Mouse (Mus musculus): ENCODE results near the gene Gm28051. TPM values are rescaled to one million over a fixed set of nuclear protein-coding genes. Genes with fewer than 3 reads are reported as not detected.

Gm28051 gene
- polyA plus RNA-seq, 1 experiment from 2014 or later = not detected

DNA sequence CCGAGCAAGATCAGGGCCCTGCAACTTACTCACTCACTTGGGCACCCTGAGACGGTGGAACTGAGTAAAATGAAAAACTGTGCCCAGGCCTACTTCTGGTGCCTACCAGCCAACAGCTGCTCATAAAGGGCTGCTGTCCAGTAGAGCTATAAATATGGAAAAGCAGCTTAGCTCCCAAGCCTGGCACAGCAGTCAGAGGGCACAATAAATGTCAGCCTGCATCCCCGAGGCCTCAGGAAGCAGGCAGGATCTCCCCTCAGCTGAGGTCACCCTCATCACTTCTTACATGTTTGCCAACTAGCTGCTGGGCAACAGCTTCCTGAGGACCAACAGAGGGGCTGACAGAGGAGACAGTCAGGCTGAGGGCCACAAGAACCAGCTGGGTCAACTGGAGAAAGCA is 80.5 kb downstream of the Gm28051 start:
- Histone ChIP-seq H3K27me3 (no peaks in the 10 kb centered on the region), H3K4me1 (peaks cover 32% of the 10 kb centered on the region), H3K27ac (no peak overlapping the region), H3K9me3 (replicated peaks) (no peaks in the 10 kb centered on the region), H3K9ac (no peak overlapping the region), H3K4me2 (no peak overlapping the region), H3K36me3 (ENCODE audit: poor library complexity, severe bottlenecking) (peaks cover 15% of the 10 kb centered on the region), H3K4me3 (no peak overlapping the region)
- no peak for ATAC-seq
- whole genome bisulfite sequencing = 84% methylated on average over 3 of the region's 3 CpGs

DNA sequence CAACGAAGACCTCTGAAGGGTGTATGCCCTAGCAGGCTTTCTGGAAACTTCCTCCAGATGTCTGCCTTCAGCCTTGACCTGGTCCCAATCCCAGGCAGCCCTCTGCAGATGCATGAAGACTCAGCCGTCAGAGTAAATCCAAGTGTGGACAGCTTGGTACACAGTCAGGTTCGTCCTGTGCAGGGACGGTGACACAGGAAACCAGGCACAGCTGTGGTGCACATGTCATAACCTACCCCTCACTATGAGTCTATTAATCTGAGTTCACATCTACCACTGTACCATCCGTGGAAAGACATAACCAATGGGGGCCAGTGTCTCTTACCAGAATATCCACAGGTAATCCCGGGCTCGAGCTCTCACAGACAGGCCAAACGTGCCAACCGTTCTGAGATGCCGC is 83.0 kb downstream of the Gm28051 start:
- Histone ChIP-seq H3K27ac (no peak overlapping the region), H3K4me2 (no peak overlapping the region), H3K4me3 (no peak overlapping the region), H3K36me3 (ENCODE audit: poor library complexity, severe bottlenecking) (peaks cover 18% of the 10 kb centered on the region), H3K9me3 (replicated peaks) (no peaks in the 10 kb centered on the region), H3K4me1 (peaks cover 41% of the 10 kb centered on the region), H3K27me3 (no peaks in the 10 kb centered on the region), H3K9ac (no peak overlapping the region)
- 90% methylated on average over 10 of the region's 10 CpGs for WGBS
- no peak for ATAC-seq

DNA sequence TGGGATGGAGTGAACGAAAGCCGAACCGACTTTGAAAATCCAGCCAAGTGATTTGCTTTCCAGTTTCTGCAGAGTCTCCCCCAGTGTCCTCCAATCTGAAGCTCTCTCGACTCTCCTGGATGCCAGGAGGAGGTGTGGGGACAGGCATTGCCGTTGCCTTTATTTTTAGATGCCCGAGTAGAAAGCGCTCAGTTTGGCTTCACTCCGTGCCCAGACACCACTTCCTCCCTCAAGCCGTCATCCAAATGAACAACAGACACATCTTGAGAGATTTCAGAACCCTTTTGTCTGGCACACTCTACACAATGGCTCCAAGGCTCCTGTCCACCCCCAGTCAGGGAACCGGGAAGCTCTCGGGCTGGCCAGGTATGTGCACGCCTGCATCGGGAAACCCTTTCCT is 83.4 kb downstream of the Gm28051 start:
- Histone ChIP-seq H3K4me1 (peaks cover 36% of the 10 kb centered on the region), H3K27ac (no peak overlapping the region), H3K36me3 (ENCODE audit: poor library complexity, severe bottlenecking) (peaks cover 18% of the 10 kb centered on the region), H3K4me2 (no peak overlapping the region), H3K9me3 (replicated peaks) (no peaks in the 10 kb centered on the region), H3K4me3 (no peak overlapping the region), H3K9ac (no peak overlapping the region), H3K27me3 (no peaks in the 10 kb centered on the region)
- 93% methylated on average over 13 of the region's 13 CpGs for WGBS
- ATAC-seq = no peak

DNA sequence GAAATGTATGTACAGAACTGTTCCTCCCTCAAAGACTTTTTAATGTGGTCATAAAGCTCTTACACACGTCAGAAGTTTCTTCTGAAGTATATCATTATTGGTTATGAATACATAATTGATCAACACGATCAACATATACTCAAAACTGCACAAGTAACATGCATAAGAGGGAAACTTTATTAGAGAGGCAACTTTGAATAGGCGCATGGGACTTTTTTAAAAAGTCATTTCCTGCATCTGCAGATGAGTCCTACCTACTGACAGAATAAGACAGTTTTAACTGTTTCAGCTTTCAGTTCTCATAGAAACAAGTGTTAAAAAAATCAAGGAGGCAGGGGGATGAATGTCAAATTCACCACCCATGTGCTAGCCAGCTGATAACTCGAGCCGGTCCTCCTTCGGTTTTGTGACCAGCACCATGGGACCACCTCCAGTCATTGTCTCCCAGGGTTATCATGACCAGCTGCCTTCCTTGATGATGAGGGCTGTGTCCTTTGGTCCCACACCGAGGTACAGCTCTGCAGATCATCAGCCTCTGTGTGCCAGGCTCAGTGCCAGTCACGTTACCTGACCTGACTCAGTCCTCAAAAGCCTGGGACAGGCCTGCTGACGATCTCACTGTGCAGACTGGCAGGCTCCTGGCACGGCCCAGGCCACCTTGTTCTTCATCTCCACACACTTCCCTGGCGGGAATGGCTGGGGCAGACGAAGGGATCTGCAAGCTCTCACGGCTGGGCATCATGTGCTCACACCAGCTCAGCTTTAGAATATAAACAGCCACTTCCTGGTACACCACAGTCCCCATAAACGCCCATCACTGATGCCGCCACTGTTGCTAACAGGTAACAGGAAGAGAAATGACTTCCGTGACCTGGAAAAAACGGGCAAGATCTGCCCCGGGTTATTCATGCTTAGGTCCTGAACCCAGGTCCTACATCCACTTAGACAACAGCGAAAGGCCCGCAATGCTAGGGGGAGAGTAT is 84.4 kb downstream of the Gm28051 start:
- Histone ChIP-seq H3K36me3 (ENCODE audit: poor library complexity, severe bottlenecking) (peaks cover 18% of the 10 kb centered on the region), H3K9ac (no peak overlapping the region), H3K4me1 (peaks cover 27% of the 10 kb centered on the region), H3K27me3 (no peaks in the 10 kb centered on the region), H3K4me3 (no peak overlapping the region), H3K4me2 (no peak overlapping the region), H3K27ac (no peak overlapping the region), H3K9me3 (replicated peaks) (no peaks in the 10 kb centered on the region)
- 90% methylated on average over 20 of the region's 20 CpGs for WGBS
- ATAC-seq = no peak

DNA sequence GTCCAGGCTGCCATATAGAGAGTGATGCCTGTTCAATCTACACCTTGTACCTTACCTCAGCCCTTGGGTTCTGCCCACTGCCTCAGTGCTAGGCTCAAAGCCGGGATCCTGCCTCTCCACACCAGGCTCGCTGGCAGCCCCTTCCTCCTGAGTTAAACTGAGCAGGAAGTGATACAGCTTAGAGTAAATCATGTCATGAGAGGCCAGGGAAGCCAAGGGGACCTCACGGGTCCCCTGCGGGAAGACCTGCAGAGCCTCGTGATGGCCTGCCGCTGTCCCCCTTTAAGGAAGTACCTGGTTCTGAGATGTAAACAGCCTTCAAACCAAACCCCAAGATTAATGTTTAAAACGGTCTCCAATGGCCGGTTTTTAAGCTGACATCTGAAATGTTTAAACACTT is 85.4 kb downstream of the Gm28051 start:
- H3K9ac ChIP-seq = no peak overlapping the region
- 87% methylated on average over 8 of the region's 8 CpGs for WGBS
- peaks cover 20% of the 10 kb centered on the region for H3K4me1 ChIP-seq
- no peak for ATAC-seq
- no peaks in the 10 kb centered on the region for H3K27me3 ChIP-seq
- no peak overlapping the region for H3K4me3 ChIP-seq
- H3K27ac ChIP-seq = no peak overlapping the region
- H3K36me3 ChIP-seq (ENCODE audit: poor library complexity, severe bottlenecking) = peaks cover 18% of the 10 kb centered on the region
- no peaks in the 10 kb centered on the region for H3K9me3 ChIP-seq (replicated peaks)
- H3K4me2 ChIP-seq = no peak overlapping the region

DNA sequence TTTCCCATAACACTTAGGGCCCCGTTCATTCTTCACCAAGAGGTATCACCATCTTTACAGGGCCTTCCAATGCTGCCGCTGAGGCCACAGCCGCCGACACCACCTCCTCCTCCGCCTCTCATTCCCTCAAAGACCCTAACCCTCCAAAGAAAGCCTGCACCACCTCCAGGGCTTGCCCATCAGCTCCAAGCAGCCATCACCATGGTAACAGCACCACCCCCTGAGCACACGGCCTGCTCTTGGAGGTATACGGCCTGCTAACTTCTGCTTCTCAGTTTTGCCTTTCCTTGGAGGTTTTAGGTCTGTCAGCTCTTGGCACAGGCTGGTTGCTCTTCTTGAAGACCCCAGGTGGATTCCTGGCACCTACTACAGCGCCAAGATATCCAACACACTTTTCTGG is 86.7 kb downstream of the Gm28051 start:
- peaks cover 19% of the 10 kb centered on the region for H3K4me1 ChIP-seq
- H3K27me3 ChIP-seq = no peaks in the 10 kb centered on the region
- H3K27ac ChIP-seq = no peak overlapping the region
- no peak overlapping the region for H3K4me3 ChIP-seq
- H3K4me2 ChIP-seq = no peak overlapping the region
- no peak for ATAC-seq
- H3K36me3 ChIP-seq (ENCODE audit: poor library complexity, severe bottlenecking) = peaks cover 18% of the 10 kb centered on the region
- 28% methylated on average over 8 of the region's 8 CpGs for WGBS
- H3K9ac ChIP-seq = no peak overlapping the region
- no peaks in the 10 kb centered on the region for H3K9me3 ChIP-seq (replicated peaks)

MicroRNA genes within 50 kb of the gene (microRNA counts, 519-probe panel; counts per million panel counts)
- 177 counts per million, percentile 53 among the panel's probes with 10 or more counts for microRNA mmu-miR-1936

Small RNA genes within 50 kb of the gene (microRNA-seq; reads per million reads assigned to microRNA genes)
- gene Mir1936 = not detected

Other genes starting within 250 kb of the Gm28051 start
- gene Chga, start 202.8 kb downstream of the Gm28051 start, polyA plus RNA-seq (2015; fragmentation: Nextera tagmentation; extraction: Ambion mirVana) = 59.6 and 60.0 TPM in 2 replicates
- gene Itpk1, start 52.8 kb downstream of the Gm28051 start, polyA plus RNA-seq (2015; fragmentation: Nextera tagmentation; extraction: Ambion mirVana) = 34.5 and 38.7 TPM in 2 replicates
- 38.7 and 45.2 TPM in 2 replicates for gene Moap1, start 14.1 kb downstream of the Gm28051 start, polyA plus RNA-seq (2015; fragmentation: Nextera tagmentation; extraction: Ambion mirVana)
- 12.4 and 14.3 TPM in 2 replicates for gene Tmem251, start 14.0 kb downstream of the Gm28051 start, polyA plus RNA-seq (2015; fragmentation: Nextera tagmentation; extraction: Ambion mirVana)
- 48.1 and 54.9 TPM in 2 replicates for gene Gon7, start within 50 bp of the Gm28051 start, polyA plus RNA-seq (2015; fragmentation: Nextera tagmentation; extraction: Ambion mirVana)
- gene Ubr7, start 202 bp upstream of the Gm28051 start, polyA plus RNA-seq (2015; fragmentation: Nextera tagmentation; extraction: Ambion mirVana) = 48.6 and 53.6 TPM in 2 replicates
- gene Gm20604, start 907 bp upstream of the Gm28051 start, polyA plus RNA-seq (2015; fragmentation: Nextera tagmentation; extraction: Ambion mirVana) = 32.6 and 34.3 TPM in 2 replicates
- gene Btbd7, start 120.7 kb upstream of the Gm28051 start, polyA plus RNA-seq (2015; fragmentation: Nextera tagmentation; extraction: Ambion mirVana) = 20.7 and 20.8 TPM in 2 replicates
- not detected in 2 replicates for gene Cox8c, start 141.6 kb upstream of the Gm28051 start, polyA plus RNA-seq (2015; fragmentation: Nextera tagmentation; extraction: Ambion mirVana)
- 5.3 and 6.0 TPM in 2 replicates for gene Unc79, start 191.1 kb upstream of the Gm28051 start, polyA plus RNA-seq (2015; fragmentation: Nextera tagmentation; extraction: Ambion mirVana)

All from forebrain, embryonic 13.5 days (tissue).